Mouse (Mus musculus) Muller cell, postnatal 12 days (primary cell): Measurements from ENCODE around the gene Akt2.

Experiments used
- DNase-seq: peaks from one replicate; pipeline ENCODE4 v3.0.0-alpha.2; 2015; ENCODE audit errors: inconsistent ontology term

Gene Akt2

DNA sequence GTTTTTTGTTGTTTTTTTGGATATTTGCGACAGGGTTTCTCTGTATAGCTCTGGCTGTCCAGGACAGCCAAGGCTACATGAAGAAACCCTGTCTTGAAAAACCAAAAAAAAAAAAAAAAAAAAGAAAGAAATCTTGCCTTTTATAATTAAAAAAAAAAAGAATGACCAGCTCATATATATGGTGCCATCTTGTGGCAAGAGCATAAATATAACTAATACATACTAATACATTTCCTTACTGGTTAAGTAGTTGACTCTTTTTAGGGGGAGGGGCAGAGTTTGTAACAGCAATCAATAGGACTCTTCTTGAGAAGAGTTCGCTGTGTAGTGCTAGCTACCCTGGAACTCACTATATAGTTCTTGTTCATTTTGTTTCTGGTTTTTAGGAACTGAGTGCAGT lies 3.6 kb upstream of the Akt2 start:
- no peak for DNase-seq

DNA sequence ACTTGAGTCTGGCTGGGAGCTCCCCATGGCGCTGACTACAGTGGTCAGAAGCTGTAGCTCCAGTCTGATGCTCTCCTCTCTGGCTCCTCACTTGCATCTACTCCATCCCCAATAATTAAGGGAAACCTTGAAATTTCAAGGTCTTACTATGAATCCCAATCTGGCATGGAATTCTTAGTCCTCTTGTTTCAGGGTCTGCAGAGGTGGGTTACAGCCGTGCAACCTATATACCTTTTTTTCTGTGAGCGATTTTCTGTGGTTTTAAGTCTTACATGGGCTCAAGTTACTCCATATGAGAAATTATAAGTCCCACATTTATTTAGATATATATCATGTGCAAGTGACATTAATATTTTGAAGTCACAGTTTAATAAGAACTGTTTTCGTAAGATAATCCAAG lies 1.3 kb upstream of the Akt2 start:
- no peak for DNase-seq

DNA sequence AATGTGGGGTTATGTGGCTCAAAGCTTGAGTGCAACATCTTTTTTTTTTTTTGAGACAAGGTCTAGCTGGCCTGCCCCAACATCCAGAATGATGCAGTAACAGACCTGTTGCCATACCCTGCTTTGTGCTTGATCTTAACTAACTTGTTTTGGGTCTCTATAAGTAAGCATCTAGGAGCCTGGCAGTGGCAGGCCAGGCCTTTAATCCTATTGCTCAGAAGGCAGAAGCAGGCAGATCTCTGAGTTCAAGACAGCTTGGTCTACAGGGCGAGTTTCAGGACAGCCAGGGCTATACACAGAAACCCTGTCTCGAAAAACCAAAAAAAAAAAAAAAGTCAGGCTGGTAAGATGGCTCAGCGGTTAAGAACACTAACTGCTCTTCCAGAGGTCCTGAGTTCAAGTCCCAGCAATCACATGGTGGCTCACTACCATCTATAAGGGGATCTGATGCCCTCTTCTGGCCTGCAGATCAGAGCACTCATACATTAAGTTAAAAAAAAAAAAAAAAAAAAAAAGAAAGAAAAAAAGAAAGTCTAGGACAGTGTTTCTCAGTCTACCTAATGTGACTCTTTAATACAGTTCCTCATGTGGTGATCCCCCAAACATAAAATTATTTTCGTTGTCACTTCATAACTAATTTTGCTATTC lies 662 bp upstream of the Akt2 start:
- DNase-seq, result no peak

GRCm38 (mm10) chr7:27592217-27592929 lies 1.0 kb downstream of the Akt2 start:
- DNase-seq, result no peak

DNA sequence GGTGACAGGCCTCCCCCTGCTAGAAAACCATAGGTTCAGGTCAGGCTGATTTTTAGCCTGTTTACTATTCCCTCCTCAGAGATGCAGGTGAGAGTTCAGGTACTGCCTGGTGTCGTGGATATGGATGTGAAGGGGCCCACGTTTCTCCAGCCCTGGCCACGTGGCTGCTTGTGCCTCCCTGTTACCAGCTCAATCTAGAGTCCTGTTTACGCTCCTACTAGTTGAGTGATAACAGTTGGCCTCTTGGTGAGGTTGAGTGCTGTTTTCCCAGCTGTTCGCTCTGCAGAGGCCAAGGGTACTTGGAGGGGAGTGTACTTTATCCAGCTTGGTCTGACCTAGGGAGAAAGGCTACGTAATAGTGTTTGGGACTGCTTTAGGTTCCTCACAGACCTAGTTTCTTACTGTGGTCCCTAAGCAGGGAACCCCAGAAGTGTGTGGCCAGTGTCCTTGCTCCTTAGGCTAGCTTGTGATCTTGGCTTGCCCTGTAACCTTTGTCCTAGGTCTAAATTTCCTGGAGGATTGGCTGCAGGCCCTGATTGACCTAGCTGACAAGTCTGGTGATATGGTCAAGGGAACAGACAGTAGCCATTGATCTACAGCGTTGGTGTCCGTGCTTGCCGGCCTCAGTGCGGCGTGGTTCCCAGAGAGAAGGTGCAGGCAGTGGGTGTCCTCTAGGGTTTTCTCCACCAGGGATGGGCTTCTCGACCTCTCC lies 1.7 kb downstream of the Akt2 start:
- no peak for DNase-seq

GRCm38 (mm10) chr7:27596586-27597503 lies 5.5 kb downstream of the Akt2 start:
- no peak for DNase-seq

- DNase-seq, result no peak
These were observed 6.7 kb downstream of the Akt2 start for GRCm38 (mm10) chr7:27598053-27598452.

GRCm38 (mm10) chr7:27601628-27602027 lies 10.3 kb downstream of the Akt2 start:
- no peak for DNase-seq

- no peak for DNase-seq
These were observed 10.8 kb downstream of the Akt2 start for GRCm38 (mm10) chr7:27602161-27602560.

DNA sequence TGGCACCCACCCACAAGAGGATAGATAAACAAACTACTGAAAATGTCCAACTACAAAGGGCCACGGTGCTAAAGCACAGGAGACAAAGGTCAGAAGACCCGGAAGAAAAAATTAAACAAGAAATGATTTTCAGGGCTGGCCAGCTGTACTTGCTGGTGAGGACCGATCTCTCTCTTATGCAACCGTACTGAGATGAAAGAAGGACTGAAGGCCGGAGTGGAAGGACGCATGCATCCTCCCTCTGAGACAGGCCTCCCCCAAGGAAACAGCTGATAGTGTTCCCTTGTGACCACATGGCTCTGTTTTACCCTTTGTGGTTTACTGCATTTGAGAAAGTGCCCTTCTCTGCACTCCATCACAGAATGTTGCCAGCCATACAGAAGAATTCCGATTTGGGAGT lies 11.5 kb downstream of the Akt2 start:
- no peak for DNase-seq

GRCm38 (mm10) chr7:27604661-27605348 lies 13.5 kb downstream of the Akt2 start:
- peak; percentile 23 for DNase-seq

DNA sequence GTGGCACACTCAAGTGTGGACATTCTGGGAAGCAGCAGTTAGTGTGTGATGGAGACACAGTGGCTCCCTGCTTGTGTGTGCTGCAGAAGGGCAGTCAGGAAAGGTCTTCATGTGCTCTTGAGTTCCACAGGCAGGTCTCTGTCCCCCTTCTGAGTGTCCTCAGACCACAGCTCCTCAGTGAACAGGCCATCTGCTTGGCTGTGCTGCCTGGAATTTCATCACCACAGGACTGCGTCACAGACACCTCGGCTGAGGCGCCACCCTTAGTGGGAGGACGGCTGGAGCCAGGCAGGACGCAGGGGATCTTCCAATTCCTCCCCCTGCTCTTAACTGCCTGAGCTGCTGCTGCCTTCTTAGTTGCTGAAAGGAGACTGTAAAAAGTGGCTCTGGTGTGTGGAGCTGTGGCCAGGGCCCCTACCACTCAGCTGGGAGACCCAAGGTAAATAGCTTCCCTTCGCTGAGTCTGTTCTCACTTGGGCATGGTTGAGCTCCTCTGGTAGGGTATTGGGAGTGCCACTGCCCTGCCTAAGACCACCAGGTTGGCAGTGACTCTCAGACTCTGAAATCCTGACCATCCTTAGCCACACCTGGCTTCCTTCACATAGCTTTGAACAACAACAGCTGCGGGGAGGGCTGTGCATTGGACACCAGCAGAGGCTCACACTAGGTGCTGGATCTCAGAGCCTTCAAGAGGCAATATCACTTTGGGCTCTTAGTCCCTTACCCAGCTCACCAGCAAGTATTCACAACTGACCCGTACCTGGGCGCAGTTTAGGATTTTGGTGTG lies 14.3 kb downstream of the Akt2 start:
- peak; percentile 58 for DNase-seq

DNA sequence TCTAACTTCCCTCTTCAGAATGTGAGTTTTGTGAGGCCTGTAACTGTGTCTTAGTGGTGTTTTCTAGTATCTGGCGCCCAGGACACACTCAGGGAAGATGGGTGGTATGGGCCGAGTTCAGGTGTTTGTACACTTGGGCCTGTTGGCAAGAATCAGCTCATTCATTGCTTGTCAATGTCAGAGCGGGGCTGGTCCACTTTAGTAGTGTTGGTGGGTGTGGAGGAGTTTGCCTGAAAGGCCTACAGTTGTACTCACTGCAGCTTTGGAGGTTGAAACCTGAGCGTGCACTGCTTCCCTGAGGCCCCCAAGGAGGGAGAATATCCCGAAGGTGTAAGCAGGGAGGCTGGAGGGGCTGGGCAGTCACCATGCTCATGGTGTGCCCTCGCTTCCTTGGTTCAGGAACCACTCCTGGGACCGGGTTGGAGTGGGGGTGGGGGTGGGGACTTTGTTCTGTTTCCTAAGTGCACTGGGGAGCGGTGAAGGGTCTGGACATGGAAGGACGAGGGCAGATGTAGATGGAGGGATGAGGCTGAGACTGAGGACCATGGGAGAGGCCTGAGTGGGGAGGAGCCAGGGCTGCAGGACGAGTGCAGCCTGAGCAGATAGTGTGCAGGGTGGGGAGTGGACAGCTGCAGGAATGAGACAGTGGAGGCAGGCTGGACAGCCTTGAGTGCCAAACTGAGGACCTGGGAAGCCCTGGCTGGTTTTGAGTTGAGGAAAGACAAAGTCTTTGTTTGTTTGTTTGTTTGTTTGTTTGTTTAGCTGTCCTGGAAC lies 15.3 kb downstream of the Akt2 start:
- no peak for DNase-seq

DNA sequence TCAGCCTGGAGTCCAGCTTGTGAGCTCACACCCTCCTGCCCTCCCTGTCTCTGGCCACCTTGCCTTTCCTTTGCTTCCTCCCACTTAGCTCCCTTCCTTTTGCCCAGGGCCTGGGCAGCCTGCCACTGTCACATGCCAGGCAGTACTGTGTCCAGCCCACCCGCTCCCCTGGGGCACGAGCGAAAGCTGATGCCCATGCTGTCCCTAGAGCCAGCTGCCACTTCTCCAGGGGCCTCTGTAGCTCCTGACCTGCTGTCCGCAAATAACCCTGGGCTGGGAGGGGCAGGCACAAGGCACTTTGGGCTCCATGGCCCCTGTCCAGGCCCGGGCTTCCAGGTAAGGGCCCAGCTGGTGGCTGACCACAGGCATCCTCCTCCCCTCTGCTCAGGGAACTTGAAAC lies 16.2 kb downstream of the Akt2 start:
- DNase-seq, result peak; percentile 91

DNA sequence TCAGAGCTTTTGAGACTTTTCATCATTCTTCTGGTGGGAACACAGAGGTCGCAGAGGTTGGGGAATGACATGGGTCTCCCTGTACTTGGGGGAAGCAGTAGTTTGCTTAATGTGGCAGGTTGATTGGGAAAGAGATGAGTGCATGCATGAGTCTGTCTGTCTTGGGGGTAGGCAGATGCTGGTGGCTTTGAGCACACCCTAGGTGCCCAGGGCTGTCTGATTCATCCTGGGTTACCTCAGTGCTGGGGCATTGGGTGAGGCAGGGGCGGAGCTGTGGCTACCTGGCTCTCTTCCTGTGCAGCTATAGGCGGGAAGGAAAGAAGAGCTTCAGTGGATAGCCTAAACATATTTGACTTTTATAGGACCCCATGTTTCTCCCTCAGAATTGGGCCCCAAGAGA lies 16.8 kb downstream of the Akt2 start:
- DNase-seq, result no peak

GRCm38 (mm10) chr7:27609285-27609684 lies 17.9 kb downstream of the Akt2 start:
- DNase-seq, result no peak

DNA sequence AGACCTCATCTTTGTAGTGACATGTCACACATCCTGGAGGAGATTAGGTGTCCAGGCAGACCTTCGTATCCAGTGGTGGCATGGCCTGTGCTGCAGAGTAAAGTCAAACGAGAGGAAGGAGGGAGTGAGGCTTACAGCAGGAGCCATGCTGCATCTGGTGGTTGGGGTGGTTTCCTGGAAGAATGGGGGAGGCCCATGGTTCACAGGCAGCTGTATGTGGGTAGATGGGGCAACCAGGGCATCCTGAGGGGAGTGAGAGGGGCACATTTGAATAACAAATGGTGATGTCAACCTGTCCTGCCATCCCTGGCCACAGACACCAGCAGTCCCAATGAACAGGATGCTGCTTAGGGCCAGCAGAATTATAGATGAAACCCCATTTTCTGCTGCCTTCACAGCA lies 18.3 kb downstream of the Akt2 start:
- no peak for DNase-seq

DNA sequence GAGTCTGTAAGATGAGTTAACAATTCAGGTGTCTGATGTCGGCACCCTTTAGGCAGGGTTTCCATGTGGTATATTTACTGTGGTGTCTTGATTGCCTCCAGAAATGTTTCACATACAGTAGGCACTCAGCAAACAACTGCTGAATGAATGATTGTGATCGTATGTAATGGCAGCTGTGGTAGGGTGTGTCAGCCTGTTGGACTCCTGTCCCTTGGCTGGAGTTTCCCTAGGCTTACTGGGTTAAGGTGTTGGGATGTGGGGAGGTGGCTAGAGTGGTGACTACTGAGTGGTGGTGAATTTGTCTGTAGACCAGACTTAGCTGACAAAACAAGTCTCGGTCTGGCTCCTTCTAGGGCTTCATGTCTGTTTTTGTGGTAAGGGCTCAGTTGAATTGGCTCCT lies 19.0 kb downstream of the Akt2 start:
- no peak for DNase-seq

- DNase-seq, result no peak
These were observed 19.5 kb downstream of the Akt2 start for GRCm38 (mm10) chr7:27610871-27611270.

GRCm38 (mm10) chr7:27612940-27613339 lies 21.6 kb downstream of the Akt2 start:
- peak; percentile 61 for DNase-seq
